Mouse (Mus musculus): Measurements from ENCODE around the gene Tiam1. TPM values are rescaled to one million over a fixed set of nuclear protein-coding genes. Genes with fewer than 3 reads are reported as not detected.

The Tiam1 gene
- polyA plus RNA-seq, 1 experiment from 2014 or later: 51.8 TPM

- no peak overlapping the region for H3K9ac ChIP-seq
- H3K36me3 ChIP-seq: peaks cover 14% of the 10 kb centered on the region; the same call in 1 of the 2 replicates
- no peak overlapping the region for H3K4me3 ChIP-seq
- H3K9me3 ChIP-seq: no peaks in the 10 kb centered on the region
- H3K27me3 ChIP-seq: no peaks in the 10 kb centered on the region
- 69% methylated on average over 17 of the region's 17 CpGs for WGBS
- peaks cover 16% of the 10 kb centered on the region for H3K4me1 ChIP-seq
- ATAC-seq (ENCODE audit: insufficient number of reproducible peaks, low FRiP score, low TSS enrichment, low read depth): no peak
- no peak overlapping the region for H3K27ac ChIP-seq
- no peak overlapping the region for H3K4me2 ChIP-seq
These were observed 278.4 kb downstream of the Tiam1 start for GRCm38 (mm10) chr16:89865136-89865535.

- no peak overlapping the region for H3K9ac ChIP-seq
- H3K9me3 ChIP-seq: no peaks in the 10 kb centered on the region
- ATAC-seq (ENCODE audit: insufficient number of reproducible peaks, low FRiP score, low TSS enrichment, low read depth): no peak
- no peak overlapping the region for H3K4me3 ChIP-seq
- H3K4me1 ChIP-seq: peaks cover 16% of the 10 kb centered on the region
- 70% methylated on average over 3 of the region's 3 CpGs for WGBS
- peaks cover 14% of the 10 kb centered on the region; the same call in 1 of the 2 replicates for H3K36me3 ChIP-seq
- no peak overlapping the region for H3K4me2 ChIP-seq
- H3K27me3 ChIP-seq: no peaks in the 10 kb centered on the region
- H3K27ac ChIP-seq: no peak overlapping the region
These were observed 278.9 kb downstream of the Tiam1 start for GRCm38 (mm10) chr16:89864710-89865109.

- H3K27me3 ChIP-seq: no peaks in the 10 kb centered on the region
- H3K36me3 ChIP-seq: peaks cover 19% of the 10 kb centered on the region; the same call in 1 of the 2 replicates
- H3K4me3 ChIP-seq: no peak overlapping the region
- H3K27ac ChIP-seq: no peak overlapping the region
- H3K9ac ChIP-seq: no peak overlapping the region
- no peak for ATAC-seq (ENCODE audit: insufficient number of reproducible peaks, low FRiP score, low TSS enrichment, low read depth)
- 85% methylated on average over 5 of the region's 5 CpGs for WGBS
- no peak overlapping the region for H3K4me2 ChIP-seq
- no peaks in the 10 kb centered on the region for H3K9me3 ChIP-seq
- H3K4me1 ChIP-seq: peaks cover 16% of the 10 kb centered on the region
These were observed 280.3 kb downstream of the Tiam1 start for GRCm38 (mm10) chr16:89863264-89863663.

- Histone ChIP-seq H3K4me2 (no peak overlapping the region), H3K36me3 (peaks cover 14% of the 10 kb centered on the region; the same call in 1 of the 2 replicates), H3K27ac (peak overlapping the region; percentile 57; the same call in 1 of the 2 replicates), H3K4me3 (no peak overlapping the region), H3K9me3 (no peaks in the 10 kb centered on the region), H3K4me1 (peaks cover 16% of the 10 kb centered on the region), H3K27me3 (no peaks in the 10 kb centered on the region), H3K9ac (no peak overlapping the region)
- 57% methylated on average over 5 of the region's 5 CpGs for WGBS
- ATAC-seq (ENCODE audit: insufficient number of reproducible peaks, low FRiP score, low TSS enrichment, low read depth): no peak
These were observed 282.0 kb downstream of the Tiam1 start for GRCm38 (mm10) chr16:89861531-89861930.

GRCm38 (mm10) chr16:89860708-89861107 lies 282.9 kb downstream of the Tiam1 start:
- Histone ChIP-seq H3K9ac (no peak overlapping the region), H3K4me2 (no peak overlapping the region), H3K27me3 (no peaks in the 10 kb centered on the region), H3K9me3 (no peaks in the 10 kb centered on the region), H3K27ac (no peak overlapping the region), H3K4me1 (peaks cover 16% of the 10 kb centered on the region), H3K4me3 (no peak overlapping the region), H3K36me3 (peaks cover 7% of the 10 kb centered on the region; the same call in 1 of the 2 replicates)
- no peak for ATAC-seq (ENCODE audit: insufficient number of reproducible peaks, low FRiP score, low TSS enrichment, low read depth)
- 29% methylated on average over 6 of the region's 6 CpGs for WGBS

GRCm38 (mm10) chr16:89857666-89858065 lies 285.9 kb downstream of the Tiam1 start:
- Histone ChIP-seq H3K36me3 (peaks cover 16% of the 10 kb centered on the region), H3K27me3 (no peaks in the 10 kb centered on the region), H3K9ac (no peak overlapping the region), H3K4me2 (no peak overlapping the region), H3K4me1 (peaks cover 15% of the 10 kb centered on the region), H3K4me3 (no peak overlapping the region), H3K27ac (no peak overlapping the region), H3K9me3 (no peaks in the 10 kb centered on the region)
- 86% methylated on average over 3 of the region's 3 CpGs for WGBS
- ATAC-seq (ENCODE audit: insufficient number of reproducible peaks, low FRiP score, low TSS enrichment, low read depth): no peak

GRCm38 (mm10) chr16:89854731-89855130 lies 288.8 kb downstream of the Tiam1 start:
- H3K27me3 ChIP-seq: no peaks in the 10 kb centered on the region
- no peak for ATAC-seq (ENCODE audit: insufficient number of reproducible peaks, low FRiP score, low TSS enrichment, low read depth)
- WGBS: 85% methylated on average over 8 of the region's 8 CpGs
- no peaks in the 10 kb centered on the region for H3K4me1 ChIP-seq
- no peaks in the 10 kb centered on the region for H3K9me3 ChIP-seq
- H3K36me3 ChIP-seq: peaks cover 17% of the 10 kb centered on the region
- no peak overlapping the region for H3K9ac ChIP-seq
- no peak overlapping the region for H3K4me2 ChIP-seq
- H3K27ac ChIP-seq: no peak overlapping the region
- H3K4me3 ChIP-seq: no peak overlapping the region

- no peak overlapping the region for H3K4me2 ChIP-seq
- no peaks in the 10 kb centered on the region for H3K27me3 ChIP-seq
- no peak overlapping the region for H3K4me3 ChIP-seq
- WGBS: 70% methylated on average over 9 of the region's 9 CpGs
- ATAC-seq (ENCODE audit: insufficient number of reproducible peaks, low FRiP score, low TSS enrichment, low read depth): no peak
- no peak overlapping the region for H3K9ac ChIP-seq
- H3K27ac ChIP-seq: no peak overlapping the region
- H3K4me1 ChIP-seq: no peaks in the 10 kb centered on the region
- H3K36me3 ChIP-seq: peaks cover 21% of the 10 kb centered on the region
- H3K9me3 ChIP-seq: no peaks in the 10 kb centered on the region
These were observed 292.2 kb downstream of the Tiam1 start for GRCm38 (mm10) chr16:89851333-89851732.

- no peak overlapping the region for H3K4me3 ChIP-seq
- no peak overlapping the region for H3K9ac ChIP-seq
- no peak for ATAC-seq (ENCODE audit: insufficient number of reproducible peaks, low FRiP score, low TSS enrichment, low read depth)
- no peak overlapping the region for H3K4me2 ChIP-seq
- no peaks in the 10 kb centered on the region for H3K27me3 ChIP-seq
- H3K4me1 ChIP-seq: no peaks in the 10 kb centered on the region; the same call in 1 of the 2 replicates
- no peak overlapping the region for H3K27ac ChIP-seq
- H3K9me3 ChIP-seq: no peaks in the 10 kb centered on the region
- 80% methylated on average over 19 of the region's 19 CpGs for WGBS
- peaks cover 13% of the 10 kb centered on the region; the same call in 1 of the 2 replicates for H3K36me3 ChIP-seq
These were observed 294.6 kb downstream of the Tiam1 start for GRCm38 (mm10) chr16:89848651-89849597.

GRCm38 (mm10) chr16:89848179-89848578 lies 295.4 kb downstream of the Tiam1 start:
- no peak overlapping the region for H3K27ac ChIP-seq
- ATAC-seq (ENCODE audit: insufficient number of reproducible peaks, low FRiP score, low TSS enrichment, low read depth): no peak
- peaks cover 13% of the 10 kb centered on the region; the same call in 1 of the 2 replicates for H3K36me3 ChIP-seq
- H3K27me3 ChIP-seq: no peaks in the 10 kb centered on the region
- WGBS: 91% methylated on average over 3 of the region's 3 CpGs
- no peak overlapping the region for H3K4me3 ChIP-seq
- H3K9ac ChIP-seq: no peak overlapping the region
- no peaks in the 10 kb centered on the region for H3K9me3 ChIP-seq
- H3K4me1 ChIP-seq: no peaks in the 10 kb centered on the region; the same call in 1 of the 2 replicates
- no peak overlapping the region for H3K4me2 ChIP-seq

GRCm38 (mm10) chr16:89845461-89845860 lies 298.1 kb downstream of the Tiam1 start:
- WGBS: 70% methylated on average over 8 of the region's 8 CpGs
- no peaks in the 10 kb centered on the region for H3K27me3 ChIP-seq
- H3K27ac ChIP-seq: no peak overlapping the region
- no peak overlapping the region for H3K4me2 ChIP-seq
- peaks cover 14% of the 10 kb centered on the region for H3K36me3 ChIP-seq
- ATAC-seq (ENCODE audit: insufficient number of reproducible peaks, low FRiP score, low TSS enrichment, low read depth): no peak
- no peaks in the 10 kb centered on the region for H3K9me3 ChIP-seq
- H3K4me1 ChIP-seq: no peaks in the 10 kb centered on the region; the same call in 1 of the 2 replicates
- no peak overlapping the region for H3K4me3 ChIP-seq
- no peak overlapping the region for H3K9ac ChIP-seq

- 0 out of 2 replicates have a peak, but pooled peaks have one; percentile 53 for ATAC-seq (ENCODE audit: insufficient number of reproducible peaks, low FRiP score, low TSS enrichment, low read depth)
- no peak overlapping the region for H3K27ac ChIP-seq
- no peaks in the 10 kb centered on the region; the same call in 1 of the 2 replicates for H3K4me1 ChIP-seq
- no peak overlapping the region for H3K4me3 ChIP-seq
- no peaks in the 10 kb centered on the region for H3K27me3 ChIP-seq
- no peak overlapping the region for H3K4me2 ChIP-seq
- H3K9ac ChIP-seq: no peak overlapping the region
- no peaks in the 10 kb centered on the region for H3K9me3 ChIP-seq
- H3K36me3 ChIP-seq: peaks cover 16% of the 10 kb centered on the region
- 41% methylated on average over 5 of the region's 5 CpGs for WGBS
These were observed 299.0 kb downstream of the Tiam1 start for GRCm38 (mm10) chr16:89844580-89844979.

Data from limb, embryonic 15.5 days (tissue).